Mouse (Mus musculus) midbrain, postnatal 0 days (tissue): ENCODE data around the gene Nme6. TPM values are rescaled to one million over a fixed set of nuclear protein-coding genes. Genes with fewer than 3 reads are reported as not detected.

Experiments used
- ATAC-seq: fragments of 200-750 bp; cut with Nextera tagmentation; 2 replicates; pipeline ENCODE4 v1.8.0; 2017; ENCODE audit warnings: moderate number of reproducible peaks, mild to moderate bottlenecking, moderate TSS enrichment, moderate library complexity; ENCODE audit not compliant: low FRiP score
- DNase-seq: peaks from one replicate; pipeline ENCODE4 v3.0.0-alpha.2; 2015; ENCODE audit warnings: low spot score
- H3K27ac ChIP-seq: fragments of 300-500 bp; sonication (generic); 2 replicates; pipeline ENCODE4 v1.5.1; 2014; ENCODE audit warnings: low read depth, mild to moderate bottlenecking, low read length, mixed read lengths
- H3K27me3 ChIP-seq: fragments of 300-500 bp; sonication (generic); 2 replicates; pipeline ENCODE4 v1.6.1; 2014; ENCODE audit warnings: low read length, control low read depth, mixed read lengths; ENCODE audit not compliant: insufficient read depth
- H3K36me3 ChIP-seq: fragments of 300-500 bp; sonication (generic); 2 replicates; pipeline ENCODE4 v1.6.1; 2014; ENCODE audit warnings: low read length, control low read depth, mixed read lengths; ENCODE audit not compliant: insufficient read depth
- H3K4me1 ChIP-seq: fragments of 300-500 bp; sonication (generic); 2 replicates; pipeline ENCODE4 v1.6.1; 2014; ENCODE audit warnings: mild to moderate bottlenecking, control low read depth, antibody characterized with exemption, low read length, mixed read lengths; ENCODE audit not compliant: insufficient read depth
- H3K4me2 ChIP-seq: fragments of 300-500 bp; sonication (generic); 2 replicates; pipeline ENCODE4 v1.6.1; 2014; ENCODE audit warnings: low read depth, mild to moderate bottlenecking, low read length, mixed read lengths; ENCODE audit not compliant: poor library complexity, severe bottlenecking
- H3K4me3 ChIP-seq: fragments of 300-500 bp; sonication (generic); 2 replicates; pipeline ENCODE4 v1.5.1; 2014; ENCODE audit warnings: low read depth, mild to moderate bottlenecking, low read length, moderate library complexity
- H3K9ac ChIP-seq: fragments of 300-500 bp; sonication (generic); replicated peaks from 2 replicates; pipeline ENCODE4 v1.6.1; 2014; ENCODE audit warnings: mild to moderate bottlenecking, low read length, moderate library complexity, mixed read lengths; ENCODE audit not compliant: poor library complexity, severe bottlenecking
- H3K9me3 ChIP-seq: fragments of 300-500 bp; sonication (generic); 2 replicates; pipeline ENCODE4 v1.6.1; 2016; ENCODE audit warnings: low read length, control low read depth
- CTCF ChIP-seq: IDR thresholded peaks from 2 replicates; pipeline ENCODE4 v1.5.1; 2016; ENCODE audit warnings: antibody characterized with exemption, mild to moderate bottlenecking
- WGBS: fragments of 180-500 bp; shearing (Covaris S2); extraction: QIAGEN DNeasy Blood & Tissue Kit; methylation state at CpG from one replicate; pipeline ENCODE4 v1.1.7; 2014; 5-methylcytosine and 5-hydroxymethylcytosine counted together
- microRNA-seq: library from miRNA; unstranded; fragments of <30 nt; microRNA quantifications from one replicate; pipeline ENCODE4, GENCODE M21; 2016; ENCODE audit warnings: borderline number of aligned reads
- polyA plus RNA-seq: library from polyadenylated mRNA; unstranded; fragments of >200 nt; fragmentation: Nextera tagmentation; extraction: Ambion mirVana; gene quantifications from 2 replicates; pipeline ENCODE4 v1.2.1, GENCODE M21; 2015
- total RNA-seq: library from RNA; depleted of rRNA; stranded (reverse); fragments of >200 nt; gene quantifications from 2 replicates; pipeline ENCODE4 v1.2.3, GENCODE M21; 2014; rRNA removed

Nme6 gene
- total and polyA plus RNA-seq, 2 experiments from 2014 or later: 47.6 to 50.6 TPM

DNA sequence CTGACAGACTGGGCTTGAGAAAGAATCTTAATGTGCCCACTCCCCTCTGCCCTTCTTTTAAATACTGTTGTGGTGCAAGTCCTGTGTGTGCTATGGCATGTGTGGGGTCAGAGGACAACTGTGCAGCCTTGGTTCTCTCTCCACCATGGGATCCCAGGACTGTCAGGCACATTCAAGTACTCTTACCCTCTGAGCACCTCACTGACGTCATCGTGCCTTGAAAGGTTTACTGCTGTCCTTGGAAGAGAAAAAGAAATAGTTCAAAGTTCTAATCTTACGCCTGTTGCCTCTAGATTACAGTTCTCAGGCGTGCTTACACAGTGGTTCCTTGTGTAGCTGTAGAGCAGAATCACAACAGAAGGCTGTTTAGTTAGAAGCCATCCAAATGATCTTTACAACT lies 53.7 kb downstream of the Nme6 start:
- Histone ChIP-seq H3K36me3 (peaks cover 60% of the 10 kb centered on the region), H3K27me3 (no peaks in the 10 kb centered on the region), H3K9ac (no peak overlapping the region), H3K27ac (no peak overlapping the region), H3K4me2 (no peak overlapping the region), H3K4me1 (no peaks in the 10 kb centered on the region), H3K4me3 (no peak overlapping the region), H3K9me3 (no peaks in the 10 kb centered on the region)
- no peak for DNase-seq
- TF ChIP-seq CTCF: no peak
- WGBS: 85% methylated on average over 4 of the region's 4 CpGs
- ATAC-seq: no peak

DNA sequence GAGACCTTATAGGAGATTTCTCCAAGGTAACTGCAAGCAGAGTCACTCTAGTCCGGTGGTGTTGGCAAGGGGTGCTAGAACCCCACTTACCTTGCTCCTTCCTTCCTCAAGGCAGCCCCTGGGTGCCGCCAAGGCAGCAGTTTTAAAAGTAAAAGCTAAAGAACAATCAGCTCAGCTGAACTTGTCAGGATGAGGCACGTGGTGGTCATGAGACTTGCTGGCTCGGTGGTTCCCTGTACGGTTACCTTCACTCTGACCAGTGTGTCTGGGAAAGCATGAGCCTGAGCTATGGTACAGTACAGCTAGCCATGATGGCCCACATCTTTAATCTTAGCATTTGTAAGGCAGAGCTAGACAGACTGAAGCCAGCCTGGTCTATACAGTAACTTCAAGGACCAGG lies 54.8 kb downstream of the Nme6 start:
- Histone ChIP-seq H3K4me3 (no peak overlapping the region), H3K4me2 (no peak overlapping the region), H3K27ac (no peak overlapping the region), H3K4me1 (no peaks in the 10 kb centered on the region), H3K9me3 (no peaks in the 10 kb centered on the region), H3K27me3 (no peaks in the 10 kb centered on the region), H3K9ac (no peak overlapping the region), H3K36me3 (peaks cover 65% of the 10 kb centered on the region)
- TF ChIP-seq CTCF: no peak
- DNase-seq (no peak), ATAC-seq (no peak)
- WGBS: 88% methylated on average over 5 of the region's 5 CpGs

- TF ChIP-seq CTCF: no peak
- Histone ChIP-seq H3K4me1 (no peaks in the 10 kb centered on the region), H3K27me3 (no peaks in the 10 kb centered on the region), H3K27ac (no peak overlapping the region), H3K9me3 (no peaks in the 10 kb centered on the region), H3K4me3 (no peak overlapping the region), H3K36me3 (peaks cover 42% of the 10 kb centered on the region), H3K9ac (no peak overlapping the region), H3K4me2 (no peak overlapping the region)
- DNase-seq: no peak
- ATAC-seq: no peak
- WGBS: 93% methylated on average over 8 of the region's 8 CpGs
Observed at GRCm38 (mm10) chr9:109891501-109891900, 59.0 kb downstream of the Nme6 start.

Small RNA genes lying within 50 kb of the gene (microRNA-seq; reads per million reads assigned to microRNA genes)
- gene Mir7089: not detected

Other genes starting within 250 kb of the Nme6 start
- gene Fbxw24, start 206.7 kb upstream of the Nme6 start, total RNA-seq: 0.19 TPM in 1 of 2 replicates, not detected in the other
- 0.17 TPM in 1 of 2 replicates, not detected in the other for gene Fbxw24, start 206.7 kb upstream of the Nme6 start, polyA plus RNA-seq
- gene Fbxw25, start 168.1 kb upstream of the Nme6 start, total RNA-seq: 0.28 TPM in 1 of 2 replicates, not detected in the other
- not detected in 2 replicates for gene Fbxw25, start 168.1 kb upstream of the Nme6 start, polyA plus RNA-seq
- gene Fbxw18, start 130.0 kb upstream of the Nme6 start, total RNA-seq: 0.19 and 0.38 TPM in 2 replicates
- 0.11 TPM in 1 of 2 replicates, not detected in the other for gene Fbxw18, start 130.0 kb upstream of the Nme6 start, polyA plus RNA-seq
- not detected in 2 replicates for gene Fbxw26, start 86.7 kb upstream of the Nme6 start, total RNA-seq
- gene Fbxw26, start 86.7 kb upstream of the Nme6 start, polyA plus RNA-seq: not detected in 2 replicates
- gene Fbxw27, start 42.1 kb upstream of the Nme6 start, total RNA-seq: 0.38 TPM in 1 of 2 replicates, not detected in the other
- 0.26 TPM in 1 of 2 replicates, not detected in the other for gene Fbxw27, start 42.1 kb upstream of the Nme6 start, polyA plus RNA-seq
- 0.38 TPM in 1 of 2 replicates, not detected in the other for gene Spink8, start 20.5 kb upstream of the Nme6 start, total RNA-seq
- gene Spink8, start 20.5 kb upstream of the Nme6 start, polyA plus RNA-seq: not detected in 2 replicates
- not detected in 2 replicates for gene Camp, start 16.9 kb downstream of the Nme6 start, total RNA-seq
- 0.21 and 0.31 TPM in 2 replicates for gene Camp, start 16.9 kb downstream of the Nme6 start, polyA plus RNA-seq
- gene Cdc25a, start 42.8 kb downstream of the Nme6 start, total RNA-seq: 7.5 and 11.8 TPM in 2 replicates
- 6.7 and 6.8 TPM in 2 replicates for gene Cdc25a, start 42.8 kb downstream of the Nme6 start, polyA plus RNA-seq
- gene Map4, start 98.7 kb downstream of the Nme6 start, total RNA-seq: 290 and 293 TPM in 2 replicates
- gene Map4, start 98.7 kb downstream of the Nme6 start, polyA plus RNA-seq: 221 and 225 TPM in 2 replicates